Mouse (Mus musculus) lung, postnatal 4 days (tissue): Measurements from ENCODE around the gene Ciita.

ENCODE experiments used
- DNase-seq, 2 experiments: peaks; one replicate each; pipeline ENCODE4 v3.0.0; 2021

Ciita gene

GRCm38 (mm10) chr16:10479857-10480256 lies at the start of gene Ciita:
Ciita (plus strand) TSS chr16:10480059.
- no peak for DNase-seq

- DNase-seq: no peak
Observed at GRCm38 (mm10) chr16:10431911-10432310, 47.9 kb upstream of the Ciita start.

- DNase-seq: no peak
Observed at GRCm38 (mm10) chr16:10432387-10432786, 47.5 kb upstream of the Ciita start.

GRCm38 (mm10) chr16:10433344-10433743 lies 46.5 kb upstream of the Ciita start:
- DNase-seq: no peak

GRCm38 (mm10) chr16:10436166-10436565 lies 43.7 kb upstream of the Ciita start:
- DNase-seq: no peak

- DNase-seq: no peak
Observed at GRCm38 (mm10) chr16:10438055-10438454, 41.8 kb upstream of the Ciita start.

GRCm38 (mm10) chr16:10441328-10441727 lies 38.5 kb upstream of the Ciita start:
- no peak for DNase-seq

GRCm38 (mm10) chr16:10441761-10442160 lies 38.1 kb upstream of the Ciita start:
- DNase-seq: no peak

GRCm38 (mm10) chr16:10443723-10444122 lies 36.1 kb upstream of the Ciita start:
- no peak for DNase-seq

- DNase-seq: no peak
Observed at GRCm38 (mm10) chr16:10446573-10447263, 33.1 kb upstream of the Ciita start.

GRCm38 (mm10) chr16:10447264-10447594 lies 32.6 kb upstream of the Ciita start, which contains the start of gene Tvp23a:
Tvp23a (minus strand) TSS chr16:10447362.
- peak; percentile 59 to 66 for DNase-seq

GRCm38 (mm10) chr16:10447781-10448180 lies 32.1 kb upstream of the Ciita start:
- no peak for DNase-seq

- no peak for DNase-seq
Observed at GRCm38 (mm10) chr16:10448931-10449330, 30.9 kb upstream of the Ciita start.

GRCm38 (mm10) chr16:10451906-10452305 lies 28.0 kb upstream of the Ciita start:
- DNase-seq: peak in 1 of 2 experiments; percentile 45

GRCm38 (mm10) chr16:10452445-10452896 lies 27.4 kb upstream of the Ciita start:
- DNase-seq: peak; percentile 97 to 98

- no peak for DNase-seq
Observed at GRCm38 (mm10) chr16:10453872-10454582, 25.8 kb upstream of the Ciita start.

GRCm38 (mm10) chr16:10454583-10454974 lies 25.3 kb upstream of the Ciita start:
- DNase-seq: no peak

GRCm38 (mm10) chr16:10460188-10460587 lies 19.7 kb upstream of the Ciita start:
- DNase-seq: no peak

GRCm38 (mm10) chr16:10461178-10461577 lies 18.7 kb upstream of the Ciita start:
- DNase-seq: no peak

- DNase-seq: peak in 1 of 2 experiments; percentile 59
Observed at GRCm38 (mm10) chr16:10465011-10465681, 14.7 kb upstream of the Ciita start.

- no peak for DNase-seq
Observed at GRCm38 (mm10) chr16:10467391-10468107, 12.3 kb upstream of the Ciita start.

- no peak for DNase-seq
Observed at GRCm38 (mm10) chr16:10468201-10468600, 11.7 kb upstream of the Ciita start.

- DNase-seq: no peak
Observed at GRCm38 (mm10) chr16:10471950-10472349, 7.9 kb upstream of the Ciita start.
